Mouse (Mus musculus): ENCODE data around the gene Camkmt. TPM values are rescaled to one million over a fixed set of nuclear protein-coding genes. Genes with fewer than 3 reads are reported as not detected.

Camkmt gene
- polyA plus RNA-seq, 1 experiment from 2014 or later: 11.4 TPM

DNA sequence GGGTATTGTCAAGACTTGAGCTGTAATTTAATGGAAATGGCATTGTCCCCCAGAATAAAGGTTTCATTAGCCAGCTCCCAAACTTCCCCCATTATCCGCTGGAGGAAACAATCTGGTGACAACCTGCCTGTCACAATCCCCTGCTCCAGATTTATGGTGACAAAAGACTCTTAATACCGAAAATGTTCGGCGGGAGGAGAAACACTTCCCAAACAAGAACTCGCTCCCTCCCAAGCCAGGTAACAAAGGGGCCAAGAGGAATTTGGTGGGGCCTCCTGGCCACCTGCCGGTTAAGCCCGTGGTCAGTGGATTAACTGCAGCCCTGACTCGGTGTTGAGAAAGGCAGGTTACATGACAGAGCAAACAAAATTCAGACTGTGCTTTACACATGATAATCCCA lies 383.5 kb downstream of the Camkmt start:
- no peak overlapping the region for H3K4me2 ChIP-seq (ENCODE audit: low read depth, severe bottlenecking)
- H3K27ac ChIP-seq (replicated peaks; ENCODE audit: low read depth, low read length): no peak overlapping the region
- ATAC-seq (ENCODE audit: insufficient number of reproducible peaks, low FRiP score, low TSS enrichment, low read depth) (no peak), DNase-seq (ENCODE audit: low spot score) (no peak)
- WGBS: 3% methylated on average over 8 of the region's 8 CpGs
- no peak overlapping the region for H3K9ac ChIP-seq (ENCODE audit: low read length)
- no peaks in the 10 kb centered on the region for H3K4me1 ChIP-seq (ENCODE audit: control insufficient read depth, insufficient read depth, low read length)
- H3K36me3 ChIP-seq (ENCODE audit: control insufficient read depth, insufficient read depth, low read length): no peaks in the 10 kb centered on the region
- H3K4me3 ChIP-seq (ENCODE audit: low read depth, low read length): no peak overlapping the region
- peaks cover 68% of the 10 kb centered on the region for H3K27me3 ChIP-seq (ENCODE audit: control insufficient read depth, insufficient read depth, low read length)
- no peaks in the 10 kb centered on the region for H3K9me3 ChIP-seq (ENCODE audit: control insufficient read depth, low read length)

DNA sequence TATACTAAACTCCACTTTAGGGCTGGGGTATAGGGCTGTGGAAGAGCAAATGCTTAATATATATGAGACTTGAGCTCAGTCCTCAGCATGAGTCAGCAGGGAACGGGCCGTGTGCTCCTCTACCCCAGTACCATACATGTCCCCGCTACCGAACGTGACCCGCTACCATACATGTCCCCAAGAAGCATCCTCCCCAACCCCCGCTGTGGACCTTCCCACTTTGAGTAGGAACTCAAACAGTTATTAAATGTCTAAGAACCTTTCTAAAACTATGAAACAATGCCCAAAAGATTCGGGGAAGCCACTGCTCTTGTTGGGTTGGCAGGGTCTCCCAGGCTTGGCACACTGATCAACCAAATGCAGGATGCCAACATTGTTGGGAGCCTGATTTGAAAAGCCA lies 390.9 kb downstream of the Camkmt start:
- Histone ChIP-seq H3K36me3 (ENCODE audit: control insufficient read depth, insufficient read depth, low read length) (no peaks in the 10 kb centered on the region), H3K4me3 (ENCODE audit: low read depth, low read length) (no peak overlapping the region), H3K4me1 (ENCODE audit: control insufficient read depth, insufficient read depth, low read length) (peaks cover 4% of the 10 kb centered on the region; the same call in 1 of the 2 replicates), H3K27me3 (ENCODE audit: control insufficient read depth, insufficient read depth, low read length) (peaks cover 66% of the 10 kb centered on the region), H3K4me2 (ENCODE audit: low read depth, severe bottlenecking) (no peak overlapping the region), H3K9me3 (ENCODE audit: control insufficient read depth, low read length) (no peaks in the 10 kb centered on the region), H3K27ac (replicated peaks; ENCODE audit: low read depth, low read length) (no peak overlapping the region), H3K9ac (ENCODE audit: low read length) (no peak overlapping the region)
- no peak for DNase-seq (ENCODE audit: low spot score)
- no peak for ATAC-seq (ENCODE audit: insufficient number of reproducible peaks, low FRiP score, low TSS enrichment, low read depth)
- WGBS: 90% methylated on average over 8 of the region's 8 CpGs

DNA sequence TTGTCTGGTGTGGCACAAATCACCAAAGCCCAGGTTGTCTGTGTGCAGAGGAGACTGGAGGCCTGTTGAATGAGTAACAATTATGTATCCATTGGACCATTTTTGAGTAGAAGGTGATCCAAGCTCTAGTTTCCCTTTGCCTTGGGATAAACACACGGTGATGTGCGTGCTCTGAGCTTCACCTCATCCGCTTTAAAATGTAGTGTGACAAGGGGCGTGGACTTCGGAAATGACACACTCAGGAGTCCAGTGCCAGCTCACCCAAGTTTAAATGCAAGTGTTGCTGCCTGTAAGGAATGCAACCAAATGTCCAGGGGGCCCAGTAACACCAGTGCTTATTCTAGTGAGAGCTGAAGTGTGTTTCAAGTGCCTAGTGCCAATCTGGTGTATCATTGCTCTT lies 392.7 kb downstream of the Camkmt start:
- Histone ChIP-seq H3K9me3 (ENCODE audit: control insufficient read depth, low read length) (no peaks in the 10 kb centered on the region), H3K27ac (replicated peaks; ENCODE audit: low read depth, low read length) (no peak overlapping the region), H3K4me1 (ENCODE audit: control insufficient read depth, insufficient read depth, low read length) (peaks cover 9% of the 10 kb centered on the region), H3K4me3 (ENCODE audit: low read depth, low read length) (no peak overlapping the region), H3K27me3 (ENCODE audit: control insufficient read depth, insufficient read depth, low read length) (peaks cover 71% of the 10 kb centered on the region), H3K4me2 (ENCODE audit: low read depth, severe bottlenecking) (no peak overlapping the region), H3K9ac (ENCODE audit: low read length) (no peak overlapping the region), H3K36me3 (ENCODE audit: control insufficient read depth, insufficient read depth, low read length) (no peaks in the 10 kb centered on the region)
- DNase-seq (ENCODE audit: low spot score) (no peak), ATAC-seq (ENCODE audit: insufficient number of reproducible peaks, low FRiP score, low TSS enrichment, low read depth) (no peak)
- 90% methylated on average over 5 of the region's 5 CpGs for WGBS

DNA sequence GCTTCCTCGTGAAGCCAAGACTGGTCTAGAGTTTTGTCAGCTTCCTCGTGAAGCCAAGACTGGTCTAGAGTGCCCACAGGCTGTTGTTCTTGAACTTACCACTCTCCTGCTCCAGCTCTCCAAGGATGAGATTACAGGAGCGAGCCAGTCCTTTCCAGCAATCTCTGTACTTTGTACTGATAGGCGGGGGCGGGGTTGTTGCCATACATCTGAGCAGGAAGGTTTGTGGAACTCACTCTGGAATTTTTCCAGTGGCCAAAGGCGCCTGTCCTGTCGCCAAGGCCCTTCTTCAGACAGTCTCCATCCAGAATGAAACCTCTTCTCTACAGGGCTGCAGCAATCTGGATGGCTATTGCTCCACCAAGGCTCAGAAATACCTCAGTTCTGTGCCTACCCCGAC lies 393.7 kb downstream of the Camkmt start:
- no peak for ATAC-seq (ENCODE audit: insufficient number of reproducible peaks, low FRiP score, low TSS enrichment, low read depth)
- WGBS: 51% methylated on average over 8 of the region's 8 CpGs
- Histone ChIP-seq H3K9me3 (ENCODE audit: control insufficient read depth, low read length) (no peaks in the 10 kb centered on the region), H3K27me3 (ENCODE audit: control insufficient read depth, insufficient read depth, low read length) (peaks cover 74% of the 10 kb centered on the region), H3K27ac (replicated peaks; ENCODE audit: low read depth, low read length) (no peak overlapping the region), H3K36me3 (ENCODE audit: control insufficient read depth, insufficient read depth, low read length) (no peaks in the 10 kb centered on the region), H3K4me2 (ENCODE audit: low read depth, severe bottlenecking) (no peak overlapping the region), H3K4me1 (ENCODE audit: control insufficient read depth, insufficient read depth, low read length) (peaks cover 9% of the 10 kb centered on the region), H3K4me3 (ENCODE audit: low read depth, low read length) (no peak overlapping the region), H3K9ac (ENCODE audit: low read length) (no peak overlapping the region)
- no peak for DNase-seq (ENCODE audit: low spot score)

DNA sequence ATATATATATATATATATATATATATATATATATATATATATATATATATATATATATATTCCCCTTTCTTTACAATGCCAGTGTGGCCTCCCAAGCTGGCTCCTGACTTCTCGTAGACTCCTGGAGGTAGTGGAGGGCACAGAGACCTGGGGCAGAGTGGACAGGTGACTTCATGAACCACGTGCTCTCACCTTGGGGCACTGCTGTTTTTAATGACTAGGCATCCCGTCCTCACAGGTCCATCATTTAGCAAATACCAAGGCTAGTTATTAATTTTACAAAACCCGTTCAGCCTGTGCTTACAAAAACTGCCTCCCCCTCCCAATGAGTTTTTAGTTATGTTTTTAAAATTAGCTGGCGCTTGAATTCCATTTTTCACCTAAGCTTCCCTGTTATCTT lies 394.2 kb downstream of the Camkmt start:
- Histone ChIP-seq H3K27me3 (ENCODE audit: control insufficient read depth, insufficient read depth, low read length) (peaks cover 79% of the 10 kb centered on the region), H3K27ac (replicated peaks; ENCODE audit: low read depth, low read length) (no peak overlapping the region), H3K4me3 (ENCODE audit: low read depth, low read length) (no peak overlapping the region), H3K36me3 (ENCODE audit: control insufficient read depth, insufficient read depth, low read length) (no peaks in the 10 kb centered on the region), H3K4me2 (ENCODE audit: low read depth, severe bottlenecking) (no peak overlapping the region), H3K4me1 (ENCODE audit: control insufficient read depth, insufficient read depth, low read length) (peaks cover 9% of the 10 kb centered on the region), H3K9ac (ENCODE audit: low read length) (no peak overlapping the region), H3K9me3 (ENCODE audit: control insufficient read depth, low read length) (no peaks in the 10 kb centered on the region)
- WGBS: 29% methylated on average over 5 of the region's 5 CpGs
- DNase-seq (ENCODE audit: low spot score) (no peak), ATAC-seq (ENCODE audit: insufficient number of reproducible peaks, low FRiP score, low TSS enrichment, low read depth) (no peak)

DNA sequence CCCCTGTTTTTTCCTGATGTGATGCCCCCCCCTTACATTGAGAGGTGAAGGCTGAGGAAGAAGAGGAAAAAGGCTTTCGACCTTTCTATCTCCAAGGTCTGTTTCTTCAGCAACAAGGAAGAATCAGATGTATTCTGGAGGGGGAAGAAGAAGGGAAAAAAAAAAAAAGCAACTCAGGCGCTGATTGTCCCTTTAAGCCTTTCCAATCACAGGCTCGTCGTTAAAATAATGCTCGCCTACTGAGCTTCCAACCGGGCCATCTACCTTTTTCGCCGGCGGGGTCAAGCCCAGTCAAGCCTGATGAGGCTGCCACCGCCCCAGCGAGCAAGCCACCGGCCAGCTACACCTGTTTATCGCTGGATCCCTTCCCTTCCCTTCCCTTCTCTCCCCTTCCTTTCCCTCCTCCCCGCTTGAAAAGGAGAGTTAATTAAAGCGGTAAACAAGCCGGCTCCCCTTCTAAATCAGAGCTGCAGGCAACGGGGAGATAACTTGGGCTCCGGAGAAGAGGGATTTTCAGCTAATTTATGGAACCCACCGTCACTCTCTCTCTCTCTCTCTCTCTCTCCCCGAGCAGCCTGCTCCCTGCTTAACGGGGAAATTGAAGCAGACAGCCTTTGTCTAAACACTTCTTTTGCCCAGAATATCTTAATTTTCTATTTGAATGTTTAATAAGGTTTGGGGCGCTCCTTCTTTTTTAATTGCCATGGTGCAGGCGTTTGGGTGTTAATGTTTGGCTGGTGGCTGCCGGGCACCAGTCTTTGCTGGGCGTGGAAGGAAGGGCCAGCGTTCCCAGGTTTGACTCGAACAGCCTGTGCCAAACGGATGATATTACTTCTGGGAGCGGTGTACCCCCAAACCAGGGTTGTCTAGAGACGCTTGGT lies 395.0 kb downstream of the Camkmt start:
- H3K4me2 ChIP-seq (ENCODE audit: low read depth, severe bottlenecking): no peak overlapping the region; the same call in 1 of the 2 replicates

DNA sequence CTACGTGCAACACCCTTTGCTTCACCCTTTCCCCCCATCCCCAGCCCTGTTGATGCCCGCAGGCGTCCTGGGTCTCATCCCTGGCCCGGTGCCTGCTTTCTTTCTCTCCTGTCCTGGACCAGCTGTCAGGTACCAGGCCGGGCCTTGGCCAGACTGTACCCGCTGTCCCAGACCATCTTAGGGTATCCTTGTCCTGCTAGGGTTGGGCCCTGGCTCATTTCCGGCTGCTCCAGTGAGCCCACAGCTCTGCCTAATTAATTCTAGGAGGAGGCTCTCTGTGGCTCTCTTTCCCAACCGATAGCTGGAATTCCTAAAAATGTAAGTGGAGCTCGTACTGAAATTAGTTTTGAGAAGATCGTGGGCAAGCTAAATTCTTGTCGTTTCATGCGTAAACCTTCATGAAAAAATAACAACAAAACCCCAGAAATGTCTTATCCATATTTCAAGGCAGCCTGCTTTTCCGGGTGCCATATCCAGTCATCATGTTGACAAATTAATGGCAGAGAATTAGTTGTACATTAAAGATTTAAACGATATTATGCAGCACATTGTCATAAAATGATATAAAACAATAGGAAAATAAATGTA lies 395.7 kb downstream of the Camkmt start:
- Histone ChIP-seq H3K36me3 (ENCODE audit: control insufficient read depth, insufficient read depth, low read length) (no peaks in the 10 kb centered on the region), H3K27ac (replicated peaks; ENCODE audit: low read depth, low read length) (no peak overlapping the region), H3K4me3 (ENCODE audit: low read depth, low read length) (no peak overlapping the region), H3K4me2 (ENCODE audit: low read depth, severe bottlenecking) (peak overlapping the region; percentile 40), H3K9me3 (ENCODE audit: control insufficient read depth, low read length) (no peaks in the 10 kb centered on the region), H3K27me3 (ENCODE audit: control insufficient read depth, insufficient read depth, low read length) (peaks cover 85% of the 10 kb centered on the region), H3K9ac (ENCODE audit: low read length) (no peak overlapping the region), H3K4me1 (ENCODE audit: control insufficient read depth, insufficient read depth, low read length) (peaks cover 9% of the 10 kb centered on the region)
- under 1% methylated on average over 14 of the region's 14 CpGs for WGBS
- ATAC-seq (ENCODE audit: insufficient number of reproducible peaks, low FRiP score, low TSS enrichment, low read depth) (no peak), DNase-seq (ENCODE audit: low spot score) (no peak)

More for the DNA sequence above, 395.0 kb downstream of the Camkmt start:
- Histone ChIP-seq H3K4me1 (ENCODE audit: control insufficient read depth, insufficient read depth, low read length) (peaks cover 9% of the 10 kb centered on the region), H3K27me3 (ENCODE audit: control insufficient read depth, insufficient read depth, low read length) (peaks cover 83% of the 10 kb centered on the region), H3K4me3 (ENCODE audit: low read depth, low read length) (no peak overlapping the region), H3K36me3 (ENCODE audit: control insufficient read depth, insufficient read depth, low read length) (no peaks in the 10 kb centered on the region), H3K27ac (replicated peaks; ENCODE audit: low read depth, low read length) (no peak overlapping the region), H3K9ac (ENCODE audit: low read length) (no peak overlapping the region), H3K9me3 (ENCODE audit: control insufficient read depth, low read length) (no peaks in the 10 kb centered on the region)
- under 1% methylated on average over 30 of the region's 30 CpGs for WGBS
- ATAC-seq (ENCODE audit: insufficient number of reproducible peaks, low FRiP score, low TSS enrichment, low read depth): no peak
- DNase-seq (ENCODE audit: low spot score): no peak

DNA sequence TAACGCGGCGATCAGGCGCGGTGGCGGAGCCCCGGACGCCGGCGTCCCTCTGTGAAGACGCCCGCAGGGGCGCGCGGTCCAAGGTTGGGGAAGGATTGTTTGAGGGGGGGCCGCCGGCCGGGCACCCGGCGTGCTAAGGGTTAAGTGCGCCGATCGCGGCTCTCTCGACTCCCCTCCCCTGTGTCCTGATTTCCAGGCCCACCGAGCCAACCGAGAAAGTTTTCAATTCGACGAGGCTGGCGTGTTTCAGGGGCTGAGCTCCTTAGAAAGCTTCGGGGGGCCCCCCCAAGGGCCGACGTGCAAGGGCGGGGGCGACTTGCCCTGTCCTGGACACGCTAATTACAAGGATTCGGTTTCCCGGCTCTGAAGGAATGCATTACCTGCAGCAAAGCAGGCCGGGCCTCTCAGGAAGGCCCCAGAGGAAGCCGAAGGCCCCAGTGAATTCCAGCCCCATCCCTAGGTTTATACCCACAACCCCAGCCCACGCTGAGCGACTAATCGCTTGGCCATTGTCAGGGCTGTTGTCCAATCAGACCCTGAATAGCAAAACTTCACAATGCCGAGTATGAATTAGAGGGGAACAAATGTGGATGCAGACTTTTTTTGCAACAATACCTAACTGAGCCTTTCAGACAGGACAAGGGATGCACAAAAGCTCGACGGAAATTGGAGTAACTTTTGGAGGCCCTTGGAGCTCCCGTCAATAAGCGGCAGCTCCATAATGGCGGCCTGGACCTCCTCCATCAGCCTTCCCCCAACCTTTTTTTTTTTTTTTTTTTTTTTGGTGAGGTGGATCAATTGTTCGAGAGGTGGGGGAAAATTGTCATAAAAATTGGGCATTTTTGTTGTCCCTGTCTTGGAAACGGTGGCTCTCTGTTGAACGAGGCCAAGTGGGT lies 396.5 kb downstream of the Camkmt start:
- Histone ChIP-seq H3K27ac (replicated peaks; ENCODE audit: low read depth, low read length) (no peak overlapping the region), H3K9ac (ENCODE audit: low read length) (no peak overlapping the region), H3K27me3 (ENCODE audit: control insufficient read depth, insufficient read depth, low read length) (peaks cover 85% of the 10 kb centered on the region), H3K4me2 (ENCODE audit: low read depth, severe bottlenecking) (peak overlapping the region; percentile 40; the same call in 1 of the 2 replicates), H3K4me3 (ENCODE audit: low read depth, low read length) (peak overlapping the region; percentile 11; the same call in 1 of the 2 replicates), H3K9me3 (ENCODE audit: control insufficient read depth, low read length) (no peaks in the 10 kb centered on the region), H3K4me1 (ENCODE audit: control insufficient read depth, insufficient read depth, low read length) (peaks cover 9% of the 10 kb centered on the region), H3K36me3 (ENCODE audit: control insufficient read depth, insufficient read depth, low read length) (no peaks in the 10 kb centered on the region)
- ATAC-seq (ENCODE audit: insufficient number of reproducible peaks, low FRiP score, low TSS enrichment, low read depth) (peak; percentile 68), DNase-seq (ENCODE audit: low spot score) (peak; percentile 72)
- 1% methylated on average over 52 of the region's 52 CpGs for whole genome bisulfite sequencing

Data from limb, embryonic 11.5 days (tissue).